Mouse (Mus musculus) intestine, embryonic 15.5 days (tissue): ENCODE results near the gene Erbb4. TPM values are rescaled to one million over a fixed set of nuclear protein-coding genes. Genes with fewer than 3 reads are reported as not detected.
"Not testable (repeated sequence)": the region's sequence is repeated elsewhere in the genome, so short reads cannot be mapped to it uniquely, and the experiment has no call there.

Source experiments
- ATAC-seq: fragments of 200-750 bp; cut with Nextera tagmentation; 2 replicates; pipeline ENCODE4 v1.8.0; 2017; ENCODE audit warnings: moderate TSS enrichment, moderate library complexity
- H3K27ac ChIP-seq: fragments of 300-500 bp; sonication (generic); 2 replicates; pipeline ENCODE4 v1.5.1; 2015; ENCODE audit warnings: mild to moderate bottlenecking, inconsistent platforms
- H3K27me3 ChIP-seq: fragments of 300-500 bp; sonication (generic); replicated peaks from 2 replicates; pipeline ENCODE4 v1.6.1; 2015; ENCODE audit warnings: inconsistent platforms
- H3K36me3 ChIP-seq: fragments of 300-500 bp; sonication (generic); 2 replicates; pipeline ENCODE4 v1.6.1; 2015; ENCODE audit warnings: inconsistent platforms
- H3K4me1 ChIP-seq: fragments of 300-500 bp; sonication (generic); replicated peaks from 2 replicates; pipeline ENCODE4 v1.6.1; 2015; ENCODE audit warnings: inconsistent platforms
- H3K4me2 ChIP-seq: fragments of 300-500 bp; sonication (generic); replicated peaks from 2 replicates; pipeline ENCODE4 v1.6.1; 2015; ENCODE audit warnings: mild to moderate bottlenecking, inconsistent platforms
- H3K4me3 ChIP-seq: fragments of 300-500 bp; sonication (generic); replicated peaks from 2 replicates; pipeline ENCODE4 v1.5.1; 2015; ENCODE audit warnings: inconsistent platforms
- H3K9ac ChIP-seq: fragments of 300-500 bp; sonication (generic); 2 replicates; pipeline ENCODE4 v1.6.1; 2015; ENCODE audit warnings: inconsistent platforms
- H3K9me3 ChIP-seq: fragments of 300-500 bp; sonication (generic); 2 replicates; pipeline ENCODE4 v1.6.1; 2016; ENCODE audit warnings: inconsistent platforms
- WGBS: fragments of 180-500 bp; shearing (Covaris S2); methylation state at CpG from one replicate; pipeline ENCODE4 v1.1.7; 2015; 5-methylcytosine and 5-hydroxymethylcytosine counted together
- polyA plus RNA-seq: library from polyadenylated mRNA; unstranded; fragments of >200 nt; fragmentation: Nextera tagmentation; extraction: Ambion mirVana; gene quantifications from 2 replicates; pipeline ENCODE4 v1.2.1, GENCODE M21; 2015

The Erbb4 gene
- polyA plus RNA-seq, 1 experiment from 2014 or later = 0.03 TPM

GRCm38 (mm10) chr1:68806711-68807110, 301.1 kb downstream of the Erbb4 start:
- Histone ChIP-seq H3K27me3 (no peaks in the 10 kb centered on the region), H3K4me3 (no peak overlapping the region), H3K9me3 (no peaks in the 10 kb centered on the region), H3K4me1 (no peaks in the 10 kb centered on the region), H3K9ac (no peak overlapping the region), H3K27ac (no peak overlapping the region), H3K36me3 (no peaks in the 10 kb centered on the region), H3K4me2 (no peak overlapping the region)
- no peak for ATAC-seq
- WGBS = 65% methylated on average over 2 of the region's 2 CpGs

GRCm38 (mm10) chr1:68787409-68788015, 320.3 kb downstream of the Erbb4 start:
- no peak for ATAC-seq

GRCm38 (mm10) chr1:68780653-68781052, 327.2 kb downstream of the Erbb4 start:
- Histone ChIP-seq H3K4me2 (no peak overlapping the region), H3K27ac (no peak overlapping the region), H3K4me3 (no peak overlapping the region), H3K4me1 (no peaks in the 10 kb centered on the region), H3K9ac (no peak overlapping the region), H3K27me3 (no peaks in the 10 kb centered on the region), H3K36me3 (no peaks in the 10 kb centered on the region), H3K9me3 (no peaks in the 10 kb centered on the region)
- 18% methylated on average over 2 of the region's 2 CpGs for WGBS
- ATAC-seq = no peak

More at GRCm38 (mm10) chr1:68787409-68788015, 320.3 kb downstream of the Erbb4 start:
- 26% methylated on average over 4 of the region's 4 CpGs for WGBS
- Histone ChIP-seq H3K9me3 (no peaks in the 10 kb centered on the region), H3K4me3 (no peak overlapping the region), H3K9ac (no peak overlapping the region), H3K27ac (no peak overlapping the region), H3K4me2 (no peak overlapping the region), H3K36me3 (no peaks in the 10 kb centered on the region), H3K4me1 (no peaks in the 10 kb centered on the region), H3K27me3 (no peaks in the 10 kb centered on the region)

GRCm38 (mm10) chr1:68780032-68780431, 327.8 kb downstream of the Erbb4 start:
- H3K27me3 ChIP-seq = no peaks in the 10 kb centered on the region
- 79% methylated on average over 1 of the region's 1 CpGs for WGBS
- no peak overlapping the region for H3K27ac ChIP-seq

DNA sequence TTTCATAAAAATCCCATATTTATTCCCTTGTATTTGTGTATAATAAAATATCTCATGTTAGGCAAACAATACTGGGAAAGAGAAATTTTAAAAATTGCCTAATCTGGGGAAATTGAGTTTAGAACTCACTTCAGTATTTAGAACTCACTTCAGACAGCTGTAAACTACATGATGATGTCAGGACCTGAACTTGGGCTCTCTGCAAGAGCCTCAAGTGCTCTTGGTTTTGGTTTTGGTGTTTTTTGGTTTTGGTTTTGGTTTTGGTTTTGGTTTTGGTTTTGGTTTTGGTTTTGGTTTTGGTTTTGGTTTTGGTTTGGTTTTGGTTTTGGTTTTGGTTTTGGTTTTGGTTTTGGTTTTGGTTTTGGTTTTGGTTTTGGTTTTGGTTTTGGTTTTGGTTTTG, 341.8 kb downstream of the Erbb4 start:
- H3K9me3 ChIP-seq, H3K4me1 ChIP-seq, H3K9ac ChIP-seq, H3K27ac ChIP-seq, H3K4me3 ChIP-seq, H3K27me3 ChIP-seq, H3K4me2 ChIP-seq, H3K36me3 ChIP-seq, ATAC-seq: not testable (repeated sequence)

More at GRCm38 (mm10) chr1:68780032-68780431, 327.8 kb downstream of the Erbb4 start:
- no peaks in the 10 kb centered on the region for H3K9me3 ChIP-seq
- no peaks in the 10 kb centered on the region for H3K4me1 ChIP-seq
- H3K4me3 ChIP-seq = no peak overlapping the region
- ATAC-seq = no peak
- H3K9ac ChIP-seq = no peak overlapping the region
- no peak overlapping the region for H3K4me2 ChIP-seq
- no peaks in the 10 kb centered on the region for H3K36me3 ChIP-seq

GRCm38 (mm10) chr1:68762456-68762855, 345.4 kb downstream of the Erbb4 start:
- 88% methylated on average over 5 of the region's 5 CpGs for WGBS
- no peaks in the 10 kb centered on the region for H3K9me3 ChIP-seq
- H3K27me3 ChIP-seq = no peaks in the 10 kb centered on the region
- ATAC-seq = no peak
- no peak overlapping the region for H3K27ac ChIP-seq
- H3K4me2 ChIP-seq = no peak overlapping the region
- H3K36me3 ChIP-seq = no peaks in the 10 kb centered on the region
- no peaks in the 10 kb centered on the region for H3K4me1 ChIP-seq
- no peak overlapping the region for H3K4me3 ChIP-seq
- H3K9ac ChIP-seq = no peak overlapping the region

DNA sequence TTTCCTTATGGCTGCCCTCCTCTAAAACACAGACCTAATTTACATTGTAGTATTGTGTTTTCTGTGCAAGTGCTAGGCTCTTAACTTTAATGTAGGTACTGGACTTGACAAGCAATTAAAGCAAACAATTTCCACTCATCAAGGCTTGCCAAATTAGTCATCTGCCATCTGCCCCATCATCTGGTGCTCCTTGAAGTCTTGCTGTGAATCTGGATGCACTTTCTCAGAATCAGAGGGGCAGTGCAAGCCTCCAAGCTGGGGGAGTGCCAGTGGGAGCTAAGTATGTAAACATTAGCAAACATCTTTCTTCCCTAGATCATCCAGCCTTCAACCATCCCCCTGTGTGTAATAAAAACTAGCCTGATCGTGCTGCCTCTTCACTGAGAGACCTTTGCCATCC, 358.9 kb downstream of the Erbb4 start:
- Histone ChIP-seq H3K27me3 (no peaks in the 10 kb centered on the region), H3K27ac (no peak overlapping the region), H3K4me1 (no peaks in the 10 kb centered on the region), H3K36me3 (no peaks in the 10 kb centered on the region), H3K9me3 (no peaks in the 10 kb centered on the region), H3K4me3 (no peak overlapping the region), H3K4me2 (no peak overlapping the region), H3K9ac (no peak overlapping the region)
- WGBS = 0% methylated on average over 1 of the region's 1 CpGs
- ATAC-seq = no peak

- Histone ChIP-seq H3K4me1 (no peaks in the 10 kb centered on the region), H3K27ac (no peak overlapping the region), H3K27me3 (no peaks in the 10 kb centered on the region), H3K4me2 (no peak overlapping the region), H3K9ac (no peak overlapping the region), H3K9me3 (no peaks in the 10 kb centered on the region), H3K36me3 (no peaks in the 10 kb centered on the region), H3K4me3 (no peak overlapping the region)
- ATAC-seq = peak; percentile 67; the same call in 1 of the 2 replicates
Measured at GRCm38 (mm10) chr1:68681478-68681877, 426.4 kb downstream of the Erbb4 start.

DNA sequence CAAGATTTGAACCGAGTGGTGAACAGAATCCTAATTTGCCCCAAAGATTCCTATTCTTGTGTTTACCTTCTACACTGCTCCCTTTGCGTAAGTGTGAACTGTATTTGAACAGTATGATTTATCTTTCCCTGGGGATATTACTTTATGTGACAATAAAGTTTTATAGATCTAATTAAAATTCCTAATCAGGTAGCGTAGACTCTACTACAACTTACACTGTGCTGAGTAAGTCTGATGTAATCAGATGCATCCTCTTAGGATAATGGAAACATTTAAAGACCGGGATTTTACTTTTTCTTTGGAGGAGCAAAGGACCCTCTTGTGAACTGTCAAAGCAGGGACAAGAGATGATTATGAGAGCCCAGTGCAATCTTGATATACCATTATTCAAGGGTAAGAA, 433.2 kb downstream of the Erbb4 start:
- ATAC-seq = no peak
- WGBS = 66% methylated on average over 4 of the region's 4 CpGs

GRCm38 (mm10) chr1:68666831-68667601, 440.8 kb downstream of the Erbb4 start:
- no peak overlapping the region for H3K4me2 ChIP-seq
- ATAC-seq = no peak
- H3K27ac ChIP-seq = no peak overlapping the region
- no peaks in the 10 kb centered on the region for H3K27me3 ChIP-seq
- no peaks in the 10 kb centered on the region for H3K4me1 ChIP-seq
- H3K36me3 ChIP-seq = no peaks in the 10 kb centered on the region
- no peak overlapping the region for H3K4me3 ChIP-seq
- no peak overlapping the region for H3K9ac ChIP-seq
- WGBS = 86% methylated on average over 10 of the region's 10 CpGs
- H3K9me3 ChIP-seq = no peaks in the 10 kb centered on the region

More for the DNA sequence above, 433.2 kb downstream of the Erbb4 start:
- no peak overlapping the region for H3K4me2 ChIP-seq
- H3K9me3 ChIP-seq = no peaks in the 10 kb centered on the region
- no peaks in the 10 kb centered on the region for H3K27me3 ChIP-seq
- H3K9ac ChIP-seq = no peak overlapping the region
- H3K4me3 ChIP-seq = no peak overlapping the region
- H3K4me1 ChIP-seq = no peaks in the 10 kb centered on the region
- no peaks in the 10 kb centered on the region for H3K36me3 ChIP-seq
- H3K27ac ChIP-seq = no peak overlapping the region

DNA sequence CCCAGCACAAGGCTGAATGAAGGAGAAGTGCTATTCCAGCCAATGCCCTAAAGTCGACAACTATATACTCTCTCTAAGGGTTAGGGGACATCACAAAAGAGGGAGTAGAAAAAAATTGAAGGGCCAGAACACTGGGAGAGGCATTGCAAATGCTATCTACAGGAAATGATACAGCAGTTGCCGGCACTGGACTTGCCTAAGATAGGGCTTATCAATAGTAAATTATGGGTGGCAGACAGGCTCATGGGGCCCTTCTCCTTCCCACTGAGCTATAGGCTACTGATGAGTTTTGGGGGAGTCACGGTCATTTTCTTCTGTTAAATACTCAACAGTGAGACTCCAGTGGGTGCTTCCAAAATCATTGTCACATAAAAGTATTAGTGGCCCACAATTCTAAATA, 517.4 kb downstream of the Erbb4 start:
- H3K4me1 ChIP-seq = no peaks in the 10 kb centered on the region
- no peak overlapping the region for H3K27ac ChIP-seq
- no peak overlapping the region for H3K4me3 ChIP-seq
- no peaks in the 10 kb centered on the region for H3K36me3 ChIP-seq
- 78% methylated on average over 3 of the region's 3 CpGs for WGBS
- H3K27me3 ChIP-seq = no peaks in the 10 kb centered on the region
- no peaks in the 10 kb centered on the region for H3K9me3 ChIP-seq
- ATAC-seq = no peak
- H3K4me2 ChIP-seq = no peak overlapping the region
- no peak overlapping the region for H3K9ac ChIP-seq

DNA sequence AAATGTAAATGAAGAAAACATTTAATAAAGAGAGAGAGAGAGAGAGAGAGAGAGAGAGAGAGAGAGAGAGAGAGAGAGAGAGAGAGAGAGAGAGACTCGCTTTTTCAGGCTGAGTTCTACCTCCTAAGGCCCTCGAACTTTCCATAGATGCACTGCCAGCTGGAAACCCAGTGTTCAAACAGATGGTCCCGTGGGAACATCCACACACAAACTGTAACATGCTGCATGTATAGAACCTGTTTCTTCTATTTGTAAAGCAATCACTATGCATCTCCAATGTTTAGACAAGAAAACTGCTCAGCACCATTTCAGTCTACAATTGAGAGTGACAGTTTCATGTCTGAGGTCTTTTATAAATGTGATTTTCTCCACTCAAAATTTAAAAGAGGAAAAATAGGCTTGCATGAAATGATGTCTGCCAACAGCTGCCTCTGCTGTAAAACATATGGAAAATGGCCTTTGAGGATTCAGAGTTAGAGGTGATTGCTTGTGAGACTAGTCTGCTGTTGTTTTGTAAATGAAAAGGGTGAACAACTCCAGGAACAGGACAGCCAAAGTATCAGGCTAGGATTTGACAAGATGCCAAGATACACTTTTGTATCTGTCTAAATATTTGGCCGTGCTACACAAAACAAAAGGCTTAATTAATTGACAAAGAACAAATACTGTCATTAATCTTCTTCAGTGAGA, 533.9 kb downstream of the Erbb4 start:
- no peak overlapping the region for H3K4me2 ChIP-seq
- 51% methylated on average over 4 of the region's 4 CpGs for WGBS

More for the DNA sequence above, 533.9 kb downstream of the Erbb4 start:
- H3K27me3 ChIP-seq = no peaks in the 10 kb centered on the region
- no peaks in the 10 kb centered on the region for H3K9me3 ChIP-seq
- H3K36me3 ChIP-seq = no peaks in the 10 kb centered on the region
- H3K4me3 ChIP-seq = no peak overlapping the region
- H3K27ac ChIP-seq = no peak overlapping the region
- H3K9ac ChIP-seq = no peak overlapping the region
- ATAC-seq = no peak
- no peaks in the 10 kb centered on the region for H3K4me1 ChIP-seq
